Mouse (Mus musculus): ENCODE measurements at regions not wholly inside any gene's neighbourhood (a gene's known extent, or its start where the extent isn't known, plus 50 kb on each side); places are given as distances from the start of the nearest gene placed in this dataset.

DNA sequence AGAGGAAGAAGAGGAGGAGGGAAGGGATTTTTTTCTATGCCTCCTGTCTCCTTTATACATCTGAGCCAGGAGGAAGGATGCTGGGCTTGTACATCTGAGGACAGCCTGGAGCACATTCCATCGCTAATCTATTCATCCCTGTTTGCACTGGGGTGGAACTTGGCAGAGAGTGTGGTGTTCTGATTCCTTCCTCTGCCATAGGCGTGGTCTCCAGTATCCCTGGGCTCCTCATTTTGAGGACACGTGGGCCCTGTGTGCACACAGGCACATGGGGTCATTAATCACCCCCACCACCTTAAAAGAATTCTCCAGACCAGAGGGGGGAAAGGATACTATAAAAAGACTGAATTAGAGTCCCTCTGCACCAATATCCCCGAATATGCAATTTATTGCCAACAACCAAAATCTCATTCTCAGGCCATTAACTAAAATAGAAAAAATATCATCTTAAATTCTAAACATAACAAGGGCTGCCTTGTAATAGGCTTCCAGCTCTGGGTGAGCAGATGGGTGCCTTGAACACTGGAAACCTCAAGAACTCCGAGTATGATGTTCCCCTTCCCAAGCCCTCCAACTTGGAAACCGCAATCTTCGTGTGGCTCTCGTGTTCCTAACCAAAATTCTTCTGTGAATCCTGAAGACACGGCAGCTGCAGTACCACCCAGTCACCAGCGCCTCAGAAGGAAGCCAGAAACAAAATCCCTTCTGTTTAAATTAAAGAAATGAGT, 254.7 kb downstream of the Cxcl12 start:
- DNase-seq (ENCODE audit: low spot score), result no peak

DNA sequence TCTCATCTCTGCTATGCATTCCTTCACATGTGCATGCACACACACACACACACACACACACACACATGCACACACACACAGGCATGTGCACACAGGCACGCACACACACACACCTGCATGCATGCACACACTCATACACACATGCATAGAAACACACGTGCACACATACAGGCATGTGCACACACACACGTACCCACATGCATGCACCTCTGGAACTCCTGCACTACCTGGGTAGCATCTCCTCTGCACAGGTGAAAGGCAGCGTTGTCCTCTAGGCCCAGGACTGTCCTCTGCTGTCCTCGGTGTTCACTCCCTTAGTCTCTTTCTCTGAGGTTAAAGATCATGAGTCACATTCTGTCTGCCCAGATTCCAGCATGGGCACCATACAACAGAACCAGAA, 258.0 kb downstream of the Cxcl12 start:
- no peak for DNase-seq (ENCODE audit: low spot score)

DNA sequence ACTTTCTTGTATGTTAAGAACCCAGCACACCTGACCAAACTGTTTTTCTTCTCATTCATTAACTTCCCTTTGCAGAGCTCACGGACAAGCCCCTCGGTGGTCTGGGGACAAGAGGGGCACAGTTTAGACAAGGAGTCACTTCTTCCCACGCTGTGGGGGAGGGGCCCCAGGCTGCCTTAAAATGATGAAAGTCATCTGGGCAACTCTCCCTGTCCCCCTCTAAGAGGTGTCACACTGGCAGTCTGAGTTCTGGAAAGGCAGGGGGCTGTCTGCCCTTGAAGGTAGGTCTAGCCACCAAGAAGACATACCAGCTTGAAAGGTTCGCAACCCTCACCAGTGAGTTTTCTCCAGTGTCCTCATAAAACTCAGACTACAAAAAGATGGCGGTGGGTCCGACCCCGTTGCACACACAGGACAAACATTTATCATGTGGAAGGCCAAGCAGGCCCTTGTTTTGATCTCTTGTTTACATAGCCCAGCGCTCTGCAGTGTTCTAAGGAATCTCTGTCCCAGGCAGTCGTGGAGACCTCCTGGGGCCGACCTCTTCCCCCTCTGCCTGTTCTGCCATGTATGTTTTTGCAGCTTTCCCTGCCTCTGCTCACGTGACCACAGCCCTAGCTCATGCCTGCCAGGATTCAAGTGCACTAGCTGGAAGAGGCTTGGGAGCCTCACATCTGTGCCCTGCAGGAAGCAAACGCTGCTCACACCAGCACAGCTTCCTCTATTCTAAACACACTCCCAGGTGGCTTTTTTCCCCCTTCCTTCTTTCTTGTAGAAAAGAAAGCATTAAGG, 259.2 kb downstream of the Cxcl12 start:
- DNase-seq (ENCODE audit: low spot score), result no peak

DNA sequence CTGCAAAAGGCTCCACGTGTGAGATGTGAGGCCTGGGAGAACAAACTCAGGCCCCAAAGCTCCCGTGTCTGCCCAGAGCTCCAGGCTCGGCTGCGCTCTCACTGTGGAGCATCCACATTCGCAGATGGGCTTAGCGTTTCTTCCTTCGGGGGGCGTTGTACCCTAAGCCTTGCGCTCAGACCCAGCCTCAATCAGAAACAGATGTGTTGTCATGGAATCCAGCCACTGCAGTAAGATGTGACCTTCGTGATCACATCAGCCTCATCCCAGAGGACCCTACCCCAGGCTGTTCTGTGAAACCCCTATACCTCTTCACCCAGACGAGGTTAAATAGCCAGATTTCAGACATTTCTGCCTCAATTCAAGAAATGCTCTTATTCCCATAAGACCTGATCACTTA, 260.1 kb downstream of the Cxcl12 start:
- no peak for DNase-seq (ENCODE audit: low spot score)

DNA sequence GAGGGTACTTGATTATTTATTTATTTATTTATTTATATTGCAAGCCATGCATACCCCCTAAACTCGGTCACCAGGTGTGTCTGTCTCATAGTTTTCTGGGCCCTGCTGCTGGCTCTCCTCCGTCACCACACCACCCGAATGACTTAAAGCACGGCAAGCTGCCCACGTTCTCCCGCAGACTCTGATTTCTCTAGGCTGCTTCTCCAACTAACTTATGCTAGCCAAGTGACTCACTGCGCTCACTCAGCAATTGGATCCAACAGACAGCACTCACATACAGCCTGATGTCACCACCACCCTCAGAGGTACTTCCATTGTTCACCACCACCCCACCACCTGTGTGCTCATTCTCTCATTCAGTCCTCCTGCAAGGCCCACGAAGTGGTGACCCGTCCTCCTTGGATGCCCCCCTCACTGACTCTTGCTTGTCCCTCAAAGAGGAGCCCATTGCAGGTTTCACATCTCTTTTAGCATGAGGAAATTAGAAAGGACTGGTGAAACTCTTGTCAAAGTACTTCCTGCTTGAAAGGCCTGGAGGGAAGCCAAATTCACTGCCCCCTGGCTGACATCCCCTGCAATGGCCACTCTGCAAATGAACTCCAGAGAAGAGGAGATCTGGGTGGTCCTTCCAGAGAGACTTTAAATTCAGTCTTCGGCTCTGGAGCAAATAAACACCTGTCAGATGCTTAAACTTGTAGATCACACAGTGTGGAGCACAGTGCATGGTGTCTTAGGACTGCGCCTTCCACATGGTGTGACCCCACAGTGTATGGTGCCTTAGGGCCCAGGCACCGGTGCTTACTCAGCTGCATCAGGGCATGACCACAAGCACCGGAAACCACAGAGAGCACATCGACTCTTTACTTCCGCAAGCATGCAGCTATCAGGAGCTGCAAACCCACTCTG, 262.8 kb downstream of the Cxcl12 start:
- peak; percentile 7 for DNase-seq (ENCODE audit: low spot score)

DNA sequence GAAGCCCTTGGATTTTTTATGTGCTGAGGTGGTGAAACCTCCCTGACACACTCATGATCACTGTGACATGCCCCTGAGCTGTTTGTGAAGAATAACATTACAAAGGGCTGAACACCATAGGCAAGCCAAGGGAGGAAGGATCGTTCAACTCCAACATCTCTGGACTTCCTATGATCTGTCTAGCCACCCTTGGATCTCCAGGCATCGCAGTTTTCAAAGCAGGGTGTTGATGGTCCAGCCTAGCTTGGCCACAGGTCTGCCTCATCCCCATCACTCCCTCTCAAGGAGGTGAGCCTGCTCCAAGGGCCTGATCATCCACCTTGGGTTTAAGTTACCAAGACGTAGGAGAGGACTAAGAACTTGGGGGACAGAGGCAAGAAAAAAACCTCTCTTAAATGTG, 268.5 kb downstream of the Cxcl12 start:
- DNase-seq (ENCODE audit: low spot score), result no peak

DNA sequence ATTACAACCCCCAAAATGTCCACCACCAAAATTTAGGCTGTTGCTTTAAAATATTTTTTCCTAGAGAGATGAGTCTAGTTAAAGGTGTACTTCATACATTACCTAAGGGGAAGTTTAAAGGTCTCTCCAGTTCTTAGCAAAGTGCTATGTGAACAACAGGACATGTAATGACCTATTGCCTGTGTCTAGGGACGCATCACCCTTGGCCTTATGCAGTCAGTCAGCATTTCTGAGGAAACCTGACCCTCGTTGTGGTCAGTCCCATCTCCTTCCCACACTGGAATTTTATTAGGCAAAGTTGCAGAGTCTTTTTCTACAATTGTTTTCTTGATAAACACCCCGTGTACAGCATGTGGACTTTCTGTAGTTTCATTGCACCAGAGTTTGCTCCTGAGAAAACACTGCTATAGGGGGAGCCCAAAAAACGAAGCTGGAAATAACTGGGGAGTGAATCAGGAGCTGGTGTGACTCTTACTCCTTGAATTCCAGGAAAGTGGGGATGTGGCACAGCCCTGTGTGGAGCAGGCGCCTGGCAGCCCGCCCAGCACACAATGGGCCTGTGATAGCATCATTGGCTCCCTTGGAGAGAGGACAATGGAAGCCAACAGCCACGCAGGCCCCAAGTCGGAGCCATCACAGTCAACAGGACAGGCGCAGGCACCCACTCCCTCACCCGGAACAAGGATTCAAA, 269.2 kb downstream of the Cxcl12 start:
- no peak for DNase-seq (ENCODE audit: low spot score)

DNA sequence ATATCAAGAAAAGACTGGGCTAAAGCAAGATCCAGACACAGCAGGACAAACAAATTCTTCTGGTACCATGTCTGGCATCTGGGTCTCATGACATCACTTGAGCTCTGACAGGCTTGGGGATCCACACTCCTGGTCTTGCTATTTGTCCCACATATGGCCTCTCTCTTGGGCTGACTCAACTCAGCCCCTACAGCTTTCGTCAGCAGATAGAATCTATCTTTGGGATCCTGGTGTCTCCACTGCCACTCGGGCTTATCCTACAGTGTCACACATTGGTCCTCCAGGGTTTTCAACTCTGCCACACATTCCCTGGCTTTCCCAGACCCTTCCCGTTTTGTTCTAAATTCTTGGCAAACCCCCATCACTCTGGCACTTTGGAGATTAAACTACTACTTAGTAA, 280.3 kb downstream of the Cxcl12 start:
- no peak for DNase-seq (ENCODE audit: low spot score)

DNA sequence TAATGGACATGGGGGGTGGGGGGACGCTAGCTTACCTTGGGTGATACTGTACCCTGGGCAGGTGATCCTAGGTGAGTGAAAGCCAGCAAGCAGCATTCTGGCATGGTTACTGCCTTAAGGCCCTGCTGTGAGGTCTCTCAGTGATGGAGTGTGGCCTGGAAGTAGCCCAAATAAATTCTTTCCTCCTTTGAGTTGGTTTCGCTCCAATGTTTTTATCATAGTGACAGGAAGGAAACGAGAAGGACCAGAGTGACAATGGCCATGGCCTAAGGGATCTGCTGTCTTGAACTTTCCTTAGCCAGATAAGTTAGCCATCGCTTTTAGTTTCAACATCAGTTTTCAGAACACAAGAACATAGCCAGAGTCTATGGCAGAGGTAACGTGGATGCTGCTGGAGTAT, 282.7 kb downstream of the Cxcl12 start:
- no peak for DNase-seq (ENCODE audit: low spot score)

DNA sequence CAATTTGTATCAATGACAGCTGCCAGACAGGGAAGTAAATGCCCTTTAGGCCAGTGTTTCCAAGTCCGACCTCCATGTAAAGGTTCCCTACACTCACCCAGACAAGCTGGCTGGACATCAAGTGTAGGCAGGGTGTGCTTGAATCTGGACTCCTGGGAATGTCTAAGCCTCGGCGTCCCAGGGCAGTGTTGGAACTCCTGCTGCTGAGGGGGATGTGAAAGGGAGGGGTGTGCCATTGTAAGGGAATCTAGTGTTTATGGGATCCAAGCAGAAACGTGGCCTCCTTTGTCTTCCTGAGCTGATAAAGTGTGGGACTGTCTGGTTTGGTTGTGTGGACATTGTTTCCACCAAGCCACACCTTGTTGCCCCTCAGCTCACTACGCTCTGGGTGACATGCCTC, 291.9 kb downstream of the Cxcl12 start:
- no peak for DNase-seq (ENCODE audit: low spot score)

DNA sequence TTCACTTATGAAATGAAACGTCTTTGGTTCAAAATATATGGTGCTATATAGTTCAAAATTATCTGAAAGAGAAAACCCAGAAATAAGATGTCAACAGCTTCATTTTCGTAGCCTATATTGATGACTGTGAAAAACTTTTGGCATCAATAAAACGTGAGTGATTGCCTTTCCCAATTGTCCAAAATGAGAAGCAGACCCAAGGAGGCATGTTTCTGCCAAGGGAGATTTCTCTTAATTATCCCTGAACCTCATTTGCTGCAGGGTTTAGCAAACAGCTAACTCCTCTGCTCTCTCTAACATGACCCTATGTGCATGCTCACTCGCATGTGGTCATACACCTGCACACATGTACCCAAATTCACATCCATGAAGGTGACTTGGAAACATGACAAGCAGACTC, 296.8 kb downstream of the Cxcl12 start:
- no peak for DNase-seq (ENCODE audit: low spot score)

DNA sequence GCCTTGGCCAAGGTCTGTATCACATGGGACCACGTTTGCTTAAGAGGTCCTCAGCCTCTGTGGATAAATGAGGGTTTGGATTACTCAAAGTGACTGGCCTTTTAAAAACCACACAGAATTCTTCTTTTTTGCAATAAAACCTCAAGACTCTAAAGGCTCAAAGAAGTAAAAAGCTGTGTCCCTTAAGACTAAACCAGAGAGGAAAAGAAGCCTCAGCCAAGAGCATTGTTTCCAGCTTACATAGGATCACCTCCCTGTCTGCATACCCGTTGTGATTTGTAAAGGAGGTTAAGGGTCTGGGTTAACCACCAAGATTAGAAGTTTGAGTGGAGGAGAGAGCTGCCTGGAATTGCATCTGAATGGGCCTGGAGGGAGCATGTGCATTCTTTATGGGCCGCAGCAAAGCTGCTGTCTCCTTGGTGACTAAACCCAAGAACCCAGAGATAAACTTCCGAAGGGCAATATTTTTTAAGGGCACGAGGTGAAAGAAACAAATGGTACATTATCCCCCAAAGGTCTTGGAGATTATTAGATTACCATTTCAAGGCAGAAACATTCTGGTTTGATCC, 297.4 kb downstream of the Cxcl12 start:
- DNase-seq (ENCODE audit: low spot score), result no peak

DNA sequence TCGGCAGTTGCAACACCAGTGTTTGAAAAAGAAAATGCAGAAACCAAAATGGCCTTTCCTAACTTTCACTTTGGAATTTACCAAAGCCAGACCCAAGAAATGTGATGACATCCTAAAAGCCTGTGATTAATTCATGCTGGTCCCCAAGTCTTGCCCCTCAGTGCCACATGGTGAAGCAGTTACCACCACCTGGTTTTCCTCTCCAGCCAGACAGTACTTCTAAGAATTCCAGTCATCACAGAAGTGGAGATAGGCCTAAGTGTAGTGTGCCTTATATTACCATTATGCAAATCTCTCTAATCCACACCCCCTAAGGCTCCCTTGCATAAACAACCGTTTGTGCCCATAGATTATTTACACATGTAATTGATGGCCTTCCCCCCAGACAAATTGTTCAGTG, 311.0 kb downstream of the Cxcl12 start:
- no peak for DNase-seq (ENCODE audit: low spot score)

DNA sequence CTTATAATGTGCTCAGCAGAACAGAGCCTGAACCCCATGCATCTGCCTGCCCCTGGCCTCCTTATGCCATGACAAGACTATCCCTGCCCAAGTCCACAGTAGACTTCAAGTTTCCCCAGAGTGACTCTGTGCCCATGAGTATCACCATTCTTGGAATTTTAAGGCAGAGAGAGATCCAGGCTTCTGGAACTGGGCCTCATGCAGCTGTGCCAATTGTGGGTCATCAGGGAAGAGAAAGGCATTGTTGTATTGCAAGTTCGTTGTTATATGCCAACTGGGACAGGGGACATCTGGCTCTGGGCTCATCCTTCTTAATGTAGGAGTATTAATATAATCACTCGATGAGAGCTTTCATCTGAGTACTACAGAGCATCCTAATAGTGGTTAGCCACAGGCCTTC, 312.1 kb downstream of the Cxcl12 start:
- no peak for DNase-seq (ENCODE audit: low spot score)

DNA sequence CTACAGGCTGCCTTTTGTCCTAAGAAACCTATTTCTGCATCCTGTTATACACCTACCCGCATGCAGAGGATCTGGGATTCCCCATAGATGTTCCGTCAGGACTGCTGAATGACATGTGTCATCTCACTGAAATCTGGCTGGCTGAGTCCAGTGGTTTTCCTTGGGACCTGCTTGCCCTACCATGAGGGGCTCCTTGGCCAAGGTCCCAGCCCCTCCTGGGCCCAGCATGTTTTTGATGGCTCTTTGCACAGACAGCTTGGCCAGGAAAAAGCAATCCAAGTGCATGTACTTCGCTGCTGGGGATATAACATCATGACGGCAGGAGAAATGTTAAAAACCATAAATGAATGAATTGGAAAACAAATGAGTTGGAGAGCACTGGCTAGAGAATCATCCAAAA, 320.8 kb downstream of the Cxcl12 start:
- DNase-seq (ENCODE audit: low spot score), result no peak

DNA sequence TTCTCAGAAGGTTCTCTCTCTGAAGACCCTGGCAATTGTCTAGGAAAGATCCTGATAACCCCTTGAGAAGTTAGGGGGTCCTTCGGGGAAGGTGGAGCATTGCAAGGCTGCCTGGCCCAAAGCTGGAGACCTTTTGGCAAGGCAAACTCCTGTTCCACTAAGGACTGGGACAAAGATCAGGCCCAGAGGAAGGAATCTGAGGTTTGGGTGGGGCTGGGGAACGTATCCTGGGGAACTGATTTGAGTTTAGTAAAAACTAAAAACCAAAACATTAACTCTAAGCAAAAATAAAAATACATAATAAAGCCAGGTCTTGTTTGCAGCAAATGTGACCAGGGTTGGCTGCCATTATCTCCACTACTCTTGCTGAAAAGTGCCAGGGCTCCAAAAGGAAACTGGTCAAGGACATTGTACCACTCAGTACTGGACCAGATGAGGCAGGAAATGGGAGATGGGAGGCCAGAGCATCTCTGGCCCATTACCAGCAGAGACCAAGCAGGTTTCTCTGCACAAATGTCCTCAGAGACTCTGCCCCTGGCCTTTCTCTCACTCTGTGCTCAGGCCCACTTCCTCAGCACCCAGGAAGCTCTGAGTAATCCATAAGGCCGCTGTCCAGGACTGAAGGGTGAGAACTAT, 321.5 kb downstream of the Cxcl12 start:
- no peak for DNase-seq (ENCODE audit: low spot score)

DNA sequence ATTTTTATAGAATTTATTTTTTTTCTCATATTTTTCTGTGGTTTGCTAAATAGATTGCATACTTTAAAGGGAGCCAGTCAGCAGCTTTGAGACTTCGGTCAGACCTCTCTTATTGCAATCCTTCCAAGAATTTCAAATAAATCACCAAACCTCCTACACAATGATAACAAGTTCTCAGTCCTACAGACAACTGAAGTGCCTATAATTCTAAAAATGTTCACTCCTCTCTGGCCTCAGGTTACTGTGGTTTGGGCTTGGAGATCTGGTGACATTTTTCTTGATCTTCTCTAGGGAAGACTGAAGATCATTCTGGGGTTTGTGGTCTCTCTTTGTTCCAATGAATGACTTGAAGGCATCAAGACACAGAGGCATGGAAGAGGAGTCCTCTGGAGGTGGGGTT, 326.6 kb downstream of the Cxcl12 start:
- no peak for DNase-seq (ENCODE audit: low spot score)

DNA sequence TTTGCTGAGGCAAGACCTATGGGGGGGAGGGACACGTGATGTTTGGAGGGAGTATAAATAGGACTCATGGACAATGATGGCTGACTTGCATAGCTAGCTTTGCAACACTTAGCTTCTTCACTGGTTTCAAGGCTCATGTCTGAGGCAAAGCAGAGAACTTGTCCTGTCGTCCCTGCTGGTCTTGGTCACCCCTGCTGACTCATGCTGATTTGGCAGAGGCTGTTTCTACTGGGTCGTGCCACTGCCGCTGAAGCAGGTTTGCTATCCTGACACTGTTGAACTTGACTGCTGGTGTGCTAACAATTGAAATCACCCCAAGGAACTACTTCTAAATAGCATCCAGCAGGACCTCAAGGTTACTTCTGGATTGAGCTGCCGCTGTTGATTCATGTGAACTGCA, 329.0 kb downstream of the Cxcl12 start:
- DNase-seq (ENCODE audit: low spot score), result no peak

DNA sequence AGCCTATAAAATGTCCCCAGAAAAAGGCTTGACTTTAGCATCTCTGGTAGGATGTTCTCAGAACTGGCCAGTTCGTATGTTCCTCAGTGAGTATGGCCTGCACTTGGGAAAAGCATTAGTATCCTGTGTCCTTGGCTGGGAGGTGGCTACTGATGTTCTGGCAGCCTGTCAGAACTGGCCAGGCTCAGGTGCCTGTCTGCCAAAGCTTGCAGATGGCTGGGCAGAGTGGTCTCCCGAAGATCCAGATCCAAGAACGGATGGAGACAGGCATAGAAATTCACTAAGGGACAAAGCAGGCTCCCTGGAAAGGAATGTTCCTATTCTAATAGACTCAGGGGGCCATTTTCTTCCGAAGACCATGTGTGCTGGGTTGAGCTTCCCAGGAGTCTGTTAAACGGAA, 329.6 kb downstream of the Cxcl12 start:
- no peak for DNase-seq (ENCODE audit: low spot score)

DNA sequence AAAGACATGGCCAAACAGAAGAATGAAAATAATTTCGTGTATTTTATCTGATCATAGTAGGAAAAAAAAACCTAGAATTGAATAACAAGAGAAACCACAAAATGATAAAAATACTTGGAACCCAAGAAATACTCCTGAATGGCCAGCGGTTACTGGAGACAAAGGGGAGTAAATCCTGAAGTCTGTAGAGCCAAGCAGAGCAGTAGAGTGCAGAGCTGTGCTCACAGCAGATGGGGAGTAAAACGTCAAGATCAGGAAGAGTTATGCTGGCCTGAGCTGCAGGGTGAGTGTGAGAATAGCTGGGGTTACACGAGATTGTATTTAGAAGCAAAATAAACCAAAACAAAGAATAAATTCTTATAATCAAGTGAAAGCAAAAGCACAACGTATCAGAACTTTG, 334.0 kb downstream of the Cxcl12 start:
- DNase-seq (ENCODE audit: low spot score), result no peak

DNA sequence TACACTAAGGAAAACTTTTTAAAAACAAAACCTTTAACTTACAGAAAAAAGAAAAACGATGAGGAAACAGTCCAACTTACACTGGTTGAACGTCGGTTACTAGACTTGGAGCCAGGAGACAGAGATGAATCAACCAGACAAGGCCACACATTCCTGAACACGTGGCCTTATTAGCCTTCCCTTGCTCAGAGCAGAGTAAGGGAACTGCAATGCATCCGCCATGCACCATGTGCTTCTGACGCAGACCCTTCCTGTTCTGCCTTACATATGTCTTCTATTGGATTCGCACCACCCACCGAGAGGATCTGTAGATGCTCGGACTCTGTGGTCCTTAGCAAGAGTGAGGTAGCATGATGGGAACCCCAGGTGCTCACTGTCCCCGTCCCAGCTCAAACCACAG, 336.2 kb upstream of the Zfp637 start:
- DNase-seq (ENCODE audit: low spot score), result no peak
